Mouse (Mus musculus) natural killer cell, adult 2 months (primary cell): Measurements from ENCODE around the gene Tcirg1.
A peak's percentile ranks its signal among the peaks of the same experiment; 100 is the strongest.

ENCODE experiments used
- DNase-seq, 2 experiments: peaks; one replicate each; pipeline ENCODE4 v3.0.0; 2022; ENCODE audit warnings: low spot score in 2 of 2

Gene Tcirg1

DNA sequence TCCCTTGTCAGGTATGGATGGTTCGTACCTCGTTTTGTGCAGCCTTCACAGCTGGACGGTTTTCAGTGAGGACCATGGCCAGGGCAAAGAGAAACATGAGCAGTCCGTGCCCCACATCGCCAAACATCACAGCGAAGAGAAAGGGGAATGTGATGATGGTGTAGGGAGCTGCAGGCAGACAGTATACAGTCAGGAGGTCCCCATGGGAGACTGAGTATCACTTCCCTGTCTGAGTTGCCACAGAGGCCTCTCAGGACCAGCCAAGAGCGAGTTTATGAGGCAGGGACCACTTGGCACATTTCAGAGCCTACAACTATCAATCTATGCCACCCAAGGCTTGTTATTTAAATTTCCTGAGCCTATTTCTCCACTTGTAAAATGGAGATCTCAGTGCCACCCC, 8.0 kb downstream of the Tcirg1 start:
- DNase-seq = peak in 1 of 2 experiments; percentile 55

DNA sequence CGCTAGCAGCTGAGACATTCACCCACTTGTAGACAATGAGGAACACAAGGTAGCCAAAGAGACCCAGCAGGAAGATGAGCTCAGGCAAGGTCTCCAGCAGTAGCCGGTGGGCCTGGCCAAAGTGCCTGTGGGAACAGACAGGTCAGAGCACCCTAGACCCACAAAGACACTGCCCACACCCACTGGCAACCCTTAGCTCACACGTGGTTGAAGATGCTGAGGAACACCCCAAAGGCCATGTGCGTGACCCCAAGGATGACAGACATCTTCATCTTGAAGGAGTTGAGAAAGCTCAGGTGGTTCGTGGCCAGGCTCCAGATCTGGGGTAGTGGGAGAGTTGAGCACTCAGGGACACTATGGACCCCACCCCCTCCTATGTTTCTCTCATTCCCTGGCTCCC, 9.4 kb downstream of the Tcirg1 start:
- DNase-seq = no peak

GRCm38 (mm10) chr19:3896208-3896607, 10.7 kb downstream of the Tcirg1 start:
- no peak for DNase-seq

- no peak for DNase-seq
Measured at GRCm38 (mm10) chr19:3895171-3895631, 11.7 kb downstream of the Tcirg1 start.

- DNase-seq = no peak
Measured at GRCm38 (mm10) chr19:3894294-3894693, 12.6 kb downstream of the Tcirg1 start.

DNA sequence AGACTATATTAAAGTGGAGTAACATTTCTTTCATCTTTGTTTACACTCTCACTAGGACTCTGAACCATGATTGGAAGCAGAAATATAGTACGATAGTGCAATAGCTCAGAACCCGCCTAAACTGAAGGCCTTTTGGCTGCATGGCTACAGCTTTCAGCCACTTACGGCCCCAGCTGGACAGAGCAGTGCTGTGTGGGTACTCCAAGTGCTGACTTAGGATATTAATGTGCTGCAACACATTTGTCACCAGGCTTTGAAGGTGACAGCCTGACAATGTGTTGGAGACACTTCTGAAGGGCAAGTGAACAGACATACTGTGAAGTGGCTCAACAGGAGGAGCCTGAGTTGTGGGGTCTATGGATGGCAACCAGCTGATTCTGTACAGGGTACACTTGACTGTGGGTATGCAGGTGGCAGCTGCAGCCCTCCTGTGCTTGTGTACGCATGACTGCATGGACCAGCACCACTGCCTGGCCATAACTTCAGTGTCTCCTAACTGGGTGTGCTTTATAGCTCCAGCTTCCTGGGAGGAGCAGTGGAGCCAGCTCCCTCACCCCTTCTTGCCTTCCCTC, 13.3 kb downstream of the Tcirg1 start:
- DNase-seq = no peak

DNA sequence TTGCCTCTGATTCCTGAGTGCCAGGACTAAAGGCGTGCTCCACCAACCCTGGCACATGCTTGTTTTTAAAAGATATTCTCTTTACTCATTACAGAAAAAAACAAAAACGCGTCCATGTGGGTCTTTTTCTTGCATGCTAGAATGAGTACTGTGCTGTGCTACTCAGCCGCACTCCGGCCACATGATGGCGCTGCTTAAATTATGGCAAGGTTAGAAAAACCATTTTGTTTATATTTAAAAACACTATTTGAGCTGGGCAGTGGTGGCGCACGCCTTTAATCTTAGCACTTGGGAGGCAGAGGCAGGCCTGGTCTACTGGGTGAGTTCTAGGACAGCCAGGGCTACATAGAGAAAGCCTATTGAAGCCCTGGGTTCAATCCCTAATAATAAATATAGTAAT, 16.8 kb downstream of the Tcirg1 start:
- peak in 1 of 2 experiments; percentile 48 for DNase-seq

- DNase-seq = no peak
Measured at GRCm38 (mm10) chr19:3889096-3889495, 17.8 kb downstream of the Tcirg1 start.

GRCm38 (mm10) chr19:3884325-3884990, 22.5 kb downstream of the Tcirg1 start:
- no peak for DNase-seq

- no peak for DNase-seq
Measured at GRCm38 (mm10) chr19:3882214-3882613, 24.7 kb downstream of the Tcirg1 start.

GRCm38 (mm10) chr19:3880054-3880848, 26.7 kb downstream of the Tcirg1 start:
- DNase-seq = no peak

DNA sequence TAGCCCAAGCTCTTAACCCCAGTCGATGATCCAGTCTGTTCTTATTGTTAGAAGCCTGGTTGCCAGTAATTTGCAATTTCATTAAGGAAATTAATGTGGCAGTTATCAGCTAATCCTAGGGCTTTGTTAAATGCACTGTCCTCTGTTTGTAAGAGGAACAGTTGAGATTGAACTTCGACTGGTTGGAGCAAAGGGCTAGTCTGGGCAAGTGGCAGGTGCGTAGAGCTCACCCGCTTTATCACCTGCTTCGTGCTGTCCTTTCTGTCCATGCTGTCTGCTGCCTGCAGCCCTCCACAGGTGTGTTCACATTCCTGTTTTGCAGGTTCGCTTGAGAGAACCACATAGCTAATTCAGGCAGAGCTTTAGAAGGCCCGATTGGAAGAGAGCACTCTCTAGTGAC, 31.9 kb downstream of the Tcirg1 start:
- DNase-seq = no peak

DNA sequence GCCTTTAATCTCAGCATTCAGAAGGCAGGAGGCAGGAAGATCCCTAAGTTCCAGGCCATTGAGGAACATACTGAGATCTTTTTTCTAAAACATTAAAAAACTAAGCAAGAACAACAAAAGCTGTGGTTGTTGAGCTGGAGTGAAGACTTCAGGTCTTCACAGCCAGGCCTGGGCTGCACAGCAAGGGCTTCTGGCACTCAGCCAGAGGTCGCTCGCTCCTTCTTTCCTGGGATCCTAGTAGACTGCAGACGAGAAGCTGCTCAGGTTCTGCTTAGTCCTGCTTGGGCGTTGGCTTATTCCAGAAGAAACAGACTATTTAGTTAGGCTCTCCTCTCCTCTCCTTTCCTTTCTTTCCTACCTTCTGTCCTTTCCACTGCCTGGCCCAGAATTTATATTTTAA, 34.6 kb downstream of the Tcirg1 start:
- DNase-seq = no peak

- peak; percentile 43 to 70 for DNase-seq
Measured at GRCm38 (mm10) chr19:3871468-3871867, 35.5 kb downstream of the Tcirg1 start.

- no peak for DNase-seq
Measured at GRCm38 (mm10) chr19:3868290-3868689, 38.6 kb downstream of the Tcirg1 start.

GRCm38 (mm10) chr19:3864960-3865359, 42.0 kb downstream of the Tcirg1 start:
- no peak for DNase-seq

DNA sequence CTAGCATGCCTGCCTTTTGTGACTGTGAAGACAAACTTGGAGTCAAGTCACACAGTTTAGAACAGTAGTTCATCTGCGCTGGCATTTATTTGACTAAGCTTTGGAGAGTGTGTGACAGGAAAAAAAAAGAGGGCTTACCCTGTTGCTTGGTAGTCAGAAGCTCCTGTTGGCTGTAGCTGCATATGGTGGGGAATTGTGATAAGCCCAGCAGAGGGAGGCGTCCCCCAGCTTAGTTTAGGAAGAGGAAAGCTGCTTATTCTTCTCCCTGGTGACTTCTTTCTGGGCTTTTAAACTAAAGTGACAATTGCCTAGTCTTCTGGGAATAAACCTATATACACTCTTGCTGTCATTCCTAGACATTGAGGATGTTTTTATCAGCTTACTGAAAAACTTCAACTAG, 44.2 kb downstream of the Tcirg1 start:
- DNase-seq = no peak

DNA sequence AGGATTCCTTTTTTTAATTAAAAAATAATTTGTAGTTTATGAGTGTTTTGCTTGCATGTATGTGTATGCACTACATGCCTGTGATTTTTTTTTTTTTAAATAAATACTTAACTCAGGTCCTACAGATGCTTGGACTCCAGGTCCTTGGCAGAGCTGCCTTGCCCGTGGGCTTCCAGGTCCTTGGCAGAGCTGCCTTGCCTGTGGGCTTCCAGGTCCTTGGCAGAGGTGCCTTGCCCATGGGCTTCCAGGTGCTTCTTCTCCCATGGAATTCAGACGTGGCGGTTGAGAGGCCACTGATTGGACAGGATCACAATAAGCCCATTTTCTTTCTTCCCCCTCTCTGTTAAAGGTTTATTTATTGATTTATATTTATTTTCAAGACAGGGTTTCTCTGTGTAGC, 49.7 kb downstream of the Tcirg1 start:
- DNase-seq = no peak

GRCm38 (mm10) chr19:3855601-3856000, 51.3 kb downstream of the Tcirg1 start:
- DNase-seq = no peak

DNA sequence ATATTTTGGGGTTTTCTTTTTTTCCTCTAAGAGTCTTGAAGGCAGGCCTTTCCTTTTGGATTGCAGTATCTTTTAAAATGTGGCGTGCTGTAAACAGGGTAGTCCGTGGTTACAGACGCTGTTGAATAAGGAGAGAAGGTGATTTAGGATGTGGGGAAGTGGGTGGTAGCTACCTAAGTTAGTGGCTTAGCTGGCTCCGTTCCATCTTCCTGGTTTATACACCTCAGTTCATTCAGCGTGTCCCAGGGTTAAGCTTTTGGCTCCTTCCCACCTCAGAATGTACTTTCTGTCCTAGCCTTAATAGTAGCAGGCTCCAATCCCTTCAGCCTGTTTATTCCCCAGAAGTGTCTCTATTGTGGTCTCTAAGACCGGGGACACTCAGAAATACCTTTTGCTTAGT, 51.8 kb downstream of the Tcirg1 start:
- DNase-seq = no peak

DNA sequence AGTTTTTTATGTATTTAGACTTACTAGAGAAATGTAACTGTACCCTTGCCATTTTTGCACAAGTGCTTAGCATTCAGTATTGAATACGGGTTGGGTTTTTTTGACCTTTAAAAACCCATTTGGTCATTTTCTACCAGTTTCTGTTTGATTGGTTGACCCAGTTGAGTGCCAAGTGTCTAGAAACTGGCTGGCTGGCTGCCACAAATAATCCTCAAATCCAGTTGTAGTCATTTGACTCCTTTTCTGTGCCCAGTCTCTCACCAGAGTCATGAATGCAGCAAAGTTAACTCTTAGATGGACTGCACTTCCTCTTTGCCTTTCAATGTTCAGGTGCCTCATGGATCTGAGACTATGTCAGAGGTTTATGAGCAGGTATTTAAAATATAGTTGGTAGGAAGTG, 53.0 kb downstream of the Tcirg1 start:
- DNase-seq = no peak

GRCm38 (mm10) chr19:3853121-3853520, 53.8 kb downstream of the Tcirg1 start:
- no peak for DNase-seq
